1 mouse cellular context compared by ENCODE assay signal in the genomic region with DNA sequence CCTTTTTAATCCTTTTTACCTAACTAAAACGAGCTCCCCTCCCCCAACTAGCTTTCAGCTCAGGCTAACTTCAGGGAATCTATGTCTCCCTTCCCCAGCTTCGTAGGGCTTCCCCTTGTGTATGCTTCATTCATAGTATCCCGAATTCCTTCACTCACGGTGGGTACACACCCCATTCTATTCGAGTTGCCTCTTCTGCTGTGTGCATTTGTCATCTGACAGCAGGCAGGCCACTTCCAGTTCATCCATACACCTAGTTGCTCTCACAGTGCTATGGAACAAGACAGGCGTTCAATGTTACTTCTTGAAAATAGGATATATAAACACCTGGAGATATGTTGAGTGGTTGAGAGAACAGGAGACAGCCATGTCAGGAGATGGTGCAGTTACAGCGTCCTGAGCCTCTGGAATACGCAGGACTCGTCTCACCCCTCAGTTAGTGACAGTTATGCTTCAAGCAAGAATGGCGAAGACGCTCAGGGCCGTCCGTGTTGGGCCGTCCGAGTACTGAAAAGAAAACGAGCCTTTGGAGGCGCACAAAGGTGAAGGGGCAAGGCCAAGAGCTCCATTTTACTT.
TF ChIP-seq lines count a peak whose summit lies in the region.

No protein-coding gene starts in this region.

TF ChIP-seq in ES-E14, 5 proteins besides CTCF, POLR2A, EP300 and RAD21 (continued from another document):
- no peak for TF ChIP-seq MAFK (IDR thresholded peaks at IDR 0.05; ENCODE audit: insufficient read depth, low read depth, low read length)
- TF ChIP-seq HCFC1 (IDR thresholded peaks at IDR 0.05; ENCODE audit: borderline replicate concordance, insufficient read depth, low read length), result no peak
- no peak for TF ChIP-seq ZNF384 (IDR thresholded peaks at IDR 0.05; ENCODE audit: low read depth, low read length)
- no peak for TF ChIP-seq CHD2 (IDR thresholded peaks at IDR 0.05; ENCODE audit: low read depth, low read length)
TF ChIP-seq in ES-E14: peak in this region for 0.
